Mouse (Mus musculus): Measurements from ENCODE around the gene Rsph14. TPM values are rescaled to one million over a fixed set of nuclear protein-coding genes. Genes with fewer than 3 reads are reported as not detected.

The Rsph14 gene
- total RNA-seq, 1 experiment: 0.18 TPM

- H3K4me3 ChIP-seq (ENCODE audit: insufficient read depth in 1 of 2, low read depth in 1 of 2, low read length in 2 of 2, poor library complexity in 1 of 2, severe bottlenecking in 1 of 2): no peak overlapping the region
- H3K4me1 ChIP-seq (ENCODE audit: control insufficient read depth in 2 of 2, insufficient read depth in 2 of 2, low read length in 2 of 2, poor library complexity in 1 of 2): no peaks in the 10 kb centered on the region
- H3K9ac ChIP-seq (ENCODE audit: insufficient read depth, low read depth, low read length, poor library complexity, severe bottlenecking): no peak overlapping the region
- in situ Hi-C loops (cut with MboI; ENCODE audit: low sequenced_read_pairs in 2 of 2, unreplicated experiment in 2 of 2): no loop called here
- no peak for TF ChIP-seq HCFC1 (IDR thresholded peaks at IDR 0.05; ENCODE audit: borderline replicate concordance, insufficient read depth, low read length)
- no peak for TF ChIP-seq CHD2 (IDR thresholded peaks at IDR 0.05; ENCODE audit: low read depth, low read length)
- TF ChIP-seq ZNF384 (IDR thresholded peaks at IDR 0.05; ENCODE audit: low read depth, low read length): no peak
- no peak for TF ChIP-seq MAFK (IDR thresholded peaks at IDR 0.05; ENCODE audit: insufficient read depth, low read depth, low read length)
- no peak for TF ChIP-seq ZC3H11A (IDR thresholded peaks at IDR 0.05; ENCODE audit: borderline replicate concordance, low read depth, low read length)
- no peaks in the 10 kb centered on the region for H3K9me3 ChIP-seq (ENCODE audit: control insufficient read depth, insufficient read depth, low read depth, low read length)
- DNase-seq (ENCODE audit: low read depth, low spot score): no peak
- no peaks in the 10 kb centered on the region for H3K36me3 ChIP-seq (ENCODE audit: control insufficient read depth, insufficient read depth, low read length, poor library complexity, severe bottlenecking)
- H3K27ac ChIP-seq (ENCODE audit: insufficient read depth, low read depth, low read length, poor library complexity, severe bottlenecking): no peak overlapping the region
Measured at GRCm38 (mm10) chr10:75030234-75030633, 2.2 kb downstream of the Rsph14 start.

- in situ Hi-C loops (cut with MboI; ENCODE audit: low sequenced_read_pairs in 2 of 2, unreplicated experiment in 2 of 2): no loop called here
- no peak overlapping the region for H3K9ac ChIP-seq (ENCODE audit: insufficient read depth, low read depth, low read length, poor library complexity, severe bottlenecking)
- no peak for TF ChIP-seq ZC3H11A (IDR thresholded peaks at IDR 0.05; ENCODE audit: borderline replicate concordance, low read depth, low read length)
- no peak for TF ChIP-seq HCFC1 (IDR thresholded peaks at IDR 0.05; ENCODE audit: borderline replicate concordance, insufficient read depth, low read length)
- TF ChIP-seq ZNF384 (IDR thresholded peaks at IDR 0.05; ENCODE audit: low read depth, low read length): no peak
- no peak for TF ChIP-seq CHD2 (IDR thresholded peaks at IDR 0.05; ENCODE audit: low read depth, low read length)
- no peak for TF ChIP-seq MAFK (IDR thresholded peaks at IDR 0.05; ENCODE audit: insufficient read depth, low read depth, low read length)
- no peaks in the 10 kb centered on the region for H3K36me3 ChIP-seq (ENCODE audit: control insufficient read depth, insufficient read depth, low read length, poor library complexity, severe bottlenecking)
- no peak overlapping the region for H3K4me3 ChIP-seq (ENCODE audit: insufficient read depth in 1 of 2, low read depth in 1 of 2, low read length in 2 of 2, poor library complexity in 1 of 2, severe bottlenecking in 1 of 2)
- H3K9me3 ChIP-seq (ENCODE audit: control insufficient read depth, insufficient read depth, low read depth, low read length): no peaks in the 10 kb centered on the region
- H3K4me1 ChIP-seq (ENCODE audit: control insufficient read depth in 2 of 2, insufficient read depth in 2 of 2, low read length in 2 of 2, poor library complexity in 1 of 2): no peaks in the 10 kb centered on the region
- DNase-seq (ENCODE audit: low read depth, low spot score): no peak
- H3K27ac ChIP-seq (ENCODE audit: insufficient read depth, low read depth, low read length, poor library complexity, severe bottlenecking): no peak overlapping the region
Measured at GRCm38 (mm10) chr10:75029677-75030076, 2.7 kb downstream of the Rsph14 start.

- Histone ChIP-seq H3K4me1 (ENCODE audit: control insufficient read depth in 2 of 2, insufficient read depth in 2 of 2, low read length in 2 of 2, poor library complexity in 1 of 2) (no peaks in the 10 kb centered on the region), H3K9ac (ENCODE audit: insufficient read depth, low read depth, low read length, poor library complexity, severe bottlenecking) (no peak overlapping the region), H3K9me3 (ENCODE audit: control insufficient read depth, insufficient read depth, low read depth, low read length) (no peaks in the 10 kb centered on the region), H3K27ac (ENCODE audit: insufficient read depth, low read depth, low read length, poor library complexity, severe bottlenecking) (no peak overlapping the region), H3K36me3 (ENCODE audit: control insufficient read depth, insufficient read depth, low read length, poor library complexity, severe bottlenecking) (no peaks in the 10 kb centered on the region), H3K4me3 (ENCODE audit: insufficient read depth in 1 of 2, low read depth in 1 of 2, low read length in 2 of 2, poor library complexity in 1 of 2, severe bottlenecking in 1 of 2) (no peak overlapping the region)
- in situ Hi-C loops (cut with MboI; ENCODE audit: low sequenced_read_pairs in 2 of 2, unreplicated experiment in 2 of 2): no loop called here
- TF ChIP-seq MAFK (IDR thresholded peaks at IDR 0.05; ENCODE audit: insufficient read depth, low read depth, low read length) (no peak), HCFC1 (IDR thresholded peaks at IDR 0.05; ENCODE audit: borderline replicate concordance, insufficient read depth, low read length) (no peak), CHD2 (IDR thresholded peaks at IDR 0.05; ENCODE audit: low read depth, low read length) (no peak), ZNF384 (IDR thresholded peaks at IDR 0.05; ENCODE audit: low read depth, low read length) (no peak), ZC3H11A (IDR thresholded peaks at IDR 0.05; ENCODE audit: borderline replicate concordance, low read depth, low read length) (no peak)
- DNase-seq (ENCODE audit: low read depth, low spot score): no peak
Measured at GRCm38 (mm10) chr10:75028743-75029142, 3.6 kb downstream of the Rsph14 start.

- Histone ChIP-seq H3K4me3 (ENCODE audit: insufficient read depth in 1 of 2, low read depth in 1 of 2, low read length in 2 of 2, poor library complexity in 1 of 2, severe bottlenecking in 1 of 2) (no peak overlapping the region), H3K36me3 (ENCODE audit: control insufficient read depth, insufficient read depth, low read length, poor library complexity, severe bottlenecking) (no peaks in the 10 kb centered on the region), H3K9me3 (ENCODE audit: control insufficient read depth, insufficient read depth, low read depth, low read length) (no peaks in the 10 kb centered on the region), H3K4me1 (ENCODE audit: control insufficient read depth in 2 of 2, insufficient read depth in 2 of 2, low read length in 2 of 2, poor library complexity in 1 of 2) (no peaks in the 10 kb centered on the region), H3K27ac (ENCODE audit: insufficient read depth, low read depth, low read length, poor library complexity, severe bottlenecking) (no peak overlapping the region), H3K9ac (ENCODE audit: insufficient read depth, low read depth, low read length, poor library complexity, severe bottlenecking) (no peak overlapping the region)
- no peak for TF ChIP-seq HCFC1 (IDR thresholded peaks at IDR 0.05; ENCODE audit: borderline replicate concordance, insufficient read depth, low read length)
- TF ChIP-seq ZC3H11A (IDR thresholded peaks at IDR 0.05; ENCODE audit: borderline replicate concordance, low read depth, low read length): no peak
- TF ChIP-seq MAFK (IDR thresholded peaks at IDR 0.05; ENCODE audit: insufficient read depth, low read depth, low read length): no peak
- TF ChIP-seq ZNF384 (IDR thresholded peaks at IDR 0.05; ENCODE audit: low read depth, low read length): no peak
- no peak for TF ChIP-seq CHD2 (IDR thresholded peaks at IDR 0.05; ENCODE audit: low read depth, low read length)
- DNase-seq (ENCODE audit: low read depth, low spot score): no peak
- in situ Hi-C loops (cut with MboI; ENCODE audit: low sequenced_read_pairs in 2 of 2, unreplicated experiment in 2 of 2): no loop called here
Measured at GRCm38 (mm10) chr10:75026491-75026890, 5.9 kb downstream of the Rsph14 start.

- TF ChIP-seq ZNF384 (IDR thresholded peaks at IDR 0.05; ENCODE audit: low read depth, low read length) (no peak), CHD2 (IDR thresholded peaks at IDR 0.05; ENCODE audit: low read depth, low read length) (no peak), ZC3H11A (IDR thresholded peaks at IDR 0.05; ENCODE audit: borderline replicate concordance, low read depth, low read length) (0 out of 2 replicates have a peak, but pooled peaks have one; percentile 43), MAFK (IDR thresholded peaks at IDR 0.05; ENCODE audit: insufficient read depth, low read depth, low read length) (no peak)
- H3K4me3 ChIP-seq (ENCODE audit: insufficient read depth in 1 of 2, low read depth in 1 of 2, low read length in 2 of 2, poor library complexity in 1 of 2, severe bottlenecking in 1 of 2): no peak overlapping the region
- in situ Hi-C loops (cut with MboI; ENCODE audit: low sequenced_read_pairs in 2 of 2, unreplicated experiment in 2 of 2): no loop called here
- no peaks in the 10 kb centered on the region for H3K4me1 ChIP-seq (ENCODE audit: control insufficient read depth in 2 of 2, insufficient read depth in 2 of 2, low read length in 2 of 2, poor library complexity in 1 of 2)
- H3K9me3 ChIP-seq (ENCODE audit: control insufficient read depth, insufficient read depth, low read depth, low read length): no peaks in the 10 kb centered on the region
- H3K36me3 ChIP-seq (ENCODE audit: control insufficient read depth, insufficient read depth, low read length, poor library complexity, severe bottlenecking): no peaks in the 10 kb centered on the region
- H3K9ac ChIP-seq (ENCODE audit: insufficient read depth, low read depth, low read length, poor library complexity, severe bottlenecking): no peak overlapping the region
- H3K27ac ChIP-seq (ENCODE audit: insufficient read depth, low read depth, low read length, poor library complexity, severe bottlenecking): no peak overlapping the region
- DNase-seq (ENCODE audit: low read depth, low spot score): peak; percentile 56
Measured at GRCm38 (mm10) chr10:75021138-75021537, 11.2 kb downstream of the Rsph14 start.
